Mouse (Mus musculus) heart, adult 2 months (tissue): ENCODE data around the gene Chl1. TPM values are rescaled to one million over a fixed set of nuclear protein-coding genes. Genes with fewer than 3 reads are reported as not detected.

ENCODE experiments used
- DNase-seq, 2 experiments: peaks; one replicate each; pipeline ENCODE4 v3.0.0; 2021
- H3K27ac ChIP-seq: fragments of 200-600 bp; 2 replicates; pipeline ENCODE4 v1.8.1; 2022
- H3K27me3 ChIP-seq: fragments of 200-500 bp; 2 replicates; pipeline ENCODE4 v1.6.1; 2012; ENCODE audit warnings: mild to moderate bottlenecking, low read length, inconsistent platforms, mixed read lengths; ENCODE audit not compliant: control insufficient read depth, insufficient read depth
- H3K36me3 ChIP-seq: fragments of 200-500 bp; 2 replicates; pipeline ENCODE4 v1.6.1; 2012; ENCODE audit warnings: low read length, inconsistent platforms; ENCODE audit not compliant: control insufficient read depth, insufficient read depth
- H3K4me1 ChIP-seq: fragments of 200-500 bp; 2 replicates; pipeline ENCODE4 v1.6.1; 2011; ENCODE audit warnings: low read length; ENCODE audit not compliant: control insufficient read depth, insufficient read depth
- H3K4me3 ChIP-seq: fragments of 200-600 bp; 2 replicates; pipeline ENCODE4 v1.8.1; 2022
- H3K79me2 ChIP-seq: fragments of 200-500 bp; replicated peaks from 2 replicates; pipeline ENCODE4 v1.6.1; 2012; ENCODE audit warnings: mild to moderate bottlenecking, inconsistent platforms, low read length, moderate library complexity, mixed read lengths; ENCODE audit not compliant: control insufficient read depth, insufficient read depth
- H3K9ac ChIP-seq: fragments of 200-500 bp; 2 replicates; pipeline ENCODE4 v1.6.1; 2012; ENCODE audit warnings: low read depth, mild to moderate bottlenecking, control low read depth, inconsistent platforms, low read length, mixed read lengths
- CTCF ChIP-seq: fragments of 200-600 bp; IDR thresholded peaks from 2 replicates; pipeline ENCODE4 v1.8.1; 2022; ENCODE audit warnings: antibody characterized with exemption, mild to moderate bottlenecking, moderate library complexity
- EP300 ChIP-seq: fragments of 200-500 bp; IDR thresholded peaks from 2 replicates; pipeline ENCODE4 v1.6.1; 2011; ENCODE audit warnings: low read depth, low read length, control low read depth; ENCODE audit not compliant: insufficient read depth
- POLR2A ChIP-seq: fragments of 200-500 bp; IDR thresholded peaks from 2 replicates; pipeline ENCODE4 v1.6.1; 2011; ENCODE audit warnings: mild to moderate bottlenecking, low read depth, low read length, control low read depth; ENCODE audit not compliant: insufficient read depth
- WGBS: fragments of 180-500 bp; shearing (Covaris S2); methylation state at CpG from one replicate; pipeline ENCODE4 v1.1.7; 2018; 5-methylcytosine and 5-hydroxymethylcytosine counted together
- intact Hi-C: fragments of 180-260 bp; cut with DNase I; formaldehyde crosslinking; loops from one replicate; pipeline ENCODE4 v1.15.1; 2025
- long read RNA-seq: library from polyadenylated mRNA; stranded (forward); transcript quantifications from one replicate; pipeline ENCODE4 v2.0.0, GENCODE M21; 2021
- polyA plus RNA-seq: library from polyadenylated mRNA; depleted of rRNA; stranded (reverse); fragments of >200 nt; gene quantifications from 2 replicates; pipeline ENCODE4 v1.2.3, GENCODE M21; 2012; rRNA removed
- total RNA-seq, 2 experiments: library from RNA; stranded (reverse); gene quantifications; 2 replicates each; pipeline ENCODE4 v1.2.3; 2021

The Chl1 gene
- total RNA-seq (1 to 10 TPM in 1 of 2 experiments, under 1 TPM in 1; 0.84 to 1.8 TPM), polyA plus RNA-seq (0.39 and 0.79 TPM in 2 replicates)
- long read RNA-seq = 0 reads

GRCm38 (mm10) chr6:103510392-103511289 lies at the start of gene Chl1:
Gene Chl1 (plus strand): TSS chr6:103510586.
- TF ChIP-seq POLR2A (no peak), EP300 (no peak), CTCF (no peak)
- Histone ChIP-seq H3K9ac (no peak within 1 kb of the TSS), H3K27ac (no peak within 1 kb of the TSS), H3K79me2 (no peaks in the 10 kb centered on the region), H3K4me3 (no peak within 1 kb of the TSS), H3K36me3 (no peaks in the 10 kb centered on the region), H3K27me3 (peaks cover 3% of the 10 kb centered on the region), H3K4me1 (no peaks in the 10 kb centered on the region)
- no peak for DNase-seq
- WGBS = 6% methylated on average over 25 of the region's 25 CpGs
- intact Hi-C loops = no loop called here

GRCm38 (mm10) chr6:103465479-103466080 lies 44.8 kb upstream of the Chl1 start:
- Histone ChIP-seq H3K27me3 (no peaks in the 10 kb centered on the region), H3K4me1 (no peaks in the 10 kb centered on the region), H3K36me3 (no peaks in the 10 kb centered on the region), H3K4me3 (no peak overlapping the region), H3K9ac (no peak overlapping the region), H3K27ac (no peak overlapping the region), H3K79me2 (no peaks in the 10 kb centered on the region)
- TF ChIP-seq EP300 = no peak
- no peak for TF ChIP-seq POLR2A
- TF ChIP-seq CTCF = no peak
- DNase-seq = no peak
- 42% methylated on average over 5 of the region's 5 CpGs for WGBS
- intact Hi-C loops = no loop called here

DNA sequence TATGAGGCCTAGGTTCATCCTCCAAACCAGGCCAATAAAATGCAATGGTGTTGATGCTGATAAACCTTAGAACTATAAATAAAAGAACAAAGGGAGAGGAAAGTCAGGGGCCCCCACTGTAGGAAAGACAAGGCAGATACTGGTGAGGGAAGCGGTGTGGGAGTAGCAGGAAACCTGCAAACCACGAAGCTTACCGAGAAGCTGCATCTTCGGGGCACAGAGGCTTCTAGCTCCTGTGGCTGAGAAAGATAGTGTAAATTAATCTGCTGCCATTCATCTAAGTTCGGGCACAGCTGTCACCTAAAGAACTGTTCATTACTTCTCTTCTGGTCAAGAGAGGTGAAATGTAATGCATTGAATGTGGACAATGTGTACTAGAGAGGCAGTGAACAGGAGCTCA lies 37.1 kb upstream of the Chl1 start:
- intact Hi-C loops = no loop called here
- 36% methylated on average over 5 of the region's 5 CpGs for WGBS

DNA sequence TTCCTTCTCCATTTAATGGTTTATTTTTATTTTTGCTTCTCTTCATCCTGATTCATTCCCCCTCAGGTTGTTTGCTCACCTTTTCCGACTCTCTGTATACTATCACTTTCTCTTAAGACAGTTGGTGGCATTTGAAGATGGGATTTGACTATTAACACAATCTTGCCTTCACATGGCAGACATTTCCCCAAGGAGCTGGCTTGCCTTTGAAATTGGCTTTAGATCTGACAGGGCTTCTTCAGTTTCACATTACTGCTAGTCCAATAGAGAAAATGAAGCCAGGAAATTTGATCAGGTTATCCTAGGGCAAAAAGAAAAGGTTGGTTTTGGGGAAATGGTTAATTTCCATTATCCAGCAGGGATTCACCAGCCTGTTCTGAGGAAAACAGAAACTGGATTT lies 23.2 kb upstream of the Chl1 start:
- DNase-seq = no peak
- H3K27me3 ChIP-seq = no peaks in the 10 kb centered on the region
- no peak for TF ChIP-seq EP300
- no peak for TF ChIP-seq POLR2A
- no peak for TF ChIP-seq CTCF
- 85% methylated on average over 1 of the region's 1 CpGs for WGBS
- no peaks in the 10 kb centered on the region for H3K36me3 ChIP-seq
- no peaks in the 10 kb centered on the region for H3K79me2 ChIP-seq
- H3K9ac ChIP-seq = no peak overlapping the region
- no peaks in the 10 kb centered on the region for H3K4me1 ChIP-seq
- intact Hi-C loops = no loop called here
- no peak overlapping the region for H3K4me3 ChIP-seq
- no peak overlapping the region for H3K27ac ChIP-seq

More for the DNA sequence above, 37.1 kb upstream of the Chl1 start:
- H3K4me3 ChIP-seq = no peak overlapping the region
- no peaks in the 10 kb centered on the region for H3K36me3 ChIP-seq
- H3K27ac ChIP-seq = no peak overlapping the region
- H3K27me3 ChIP-seq = no peaks in the 10 kb centered on the region
- no peaks in the 10 kb centered on the region for H3K79me2 ChIP-seq
- no peaks in the 10 kb centered on the region for H3K4me1 ChIP-seq
- no peak for DNase-seq
- no peak overlapping the region for H3K9ac ChIP-seq
- no peak for TF ChIP-seq CTCF
- no peak for TF ChIP-seq POLR2A
- no peak for TF ChIP-seq EP300

DNA sequence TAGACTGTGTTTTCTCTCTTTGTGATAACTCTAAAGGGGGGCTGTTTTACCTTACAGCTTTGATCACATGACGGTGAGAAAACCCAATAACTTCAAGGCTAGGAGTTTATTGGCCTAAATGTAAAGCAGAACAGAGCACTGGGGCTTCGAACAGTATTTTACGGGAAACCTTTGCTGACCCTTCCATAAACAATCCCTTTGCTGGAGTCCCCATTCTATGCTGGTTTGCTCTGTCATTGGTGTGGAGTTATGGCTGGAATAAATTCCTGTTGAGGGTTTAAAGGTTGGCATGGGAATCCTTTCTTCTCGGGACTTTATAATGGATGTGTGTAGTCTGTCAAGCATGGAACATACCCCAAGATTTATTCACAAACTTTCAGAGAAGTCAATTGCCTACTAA lies 12.0 kb upstream of the Chl1 start:
- no peaks in the 10 kb centered on the region for H3K36me3 ChIP-seq
- H3K79me2 ChIP-seq = no peaks in the 10 kb centered on the region
- intact Hi-C loops = no loop called here
- TF ChIP-seq CTCF = no peak
- TF ChIP-seq POLR2A = no peak
- no peak for TF ChIP-seq EP300
- H3K4me3 ChIP-seq = no peak overlapping the region
- no peak for DNase-seq
- no peaks in the 10 kb centered on the region for H3K4me1 ChIP-seq
- H3K27ac ChIP-seq = no peak overlapping the region
- 77% methylated on average over 4 of the region's 4 CpGs for WGBS
- H3K27me3 ChIP-seq = no peaks in the 10 kb centered on the region
- H3K9ac ChIP-seq = no peak overlapping the region

GRCm38 (mm10) chr6:103504065-103504464 lies 6.3 kb upstream of the Chl1 start:
- TF ChIP-seq CTCF (no peak), EP300 (no peak), POLR2A (no peak)
- Histone ChIP-seq H3K27ac (no peak overlapping the region), H3K27me3 (no peaks in the 10 kb centered on the region), H3K4me3 (no peak overlapping the region), H3K36me3 (no peaks in the 10 kb centered on the region), H3K79me2 (no peaks in the 10 kb centered on the region), H3K9ac (no peak overlapping the region), H3K4me1 (no peaks in the 10 kb centered on the region)
- intact Hi-C loops = no loop called here
- no peak for DNase-seq
- WGBS = 47% methylated on average over 3 of the region's 3 CpGs
